ENCODE assay signal across 17 mouse cellular contexts in genomic region chr2:22627147-22627666, GRCm38 (mm10). TPM values are rescaled to one million over a fixed set of nuclear protein-coding genes. Genes with fewer than 3 reads are reported as not detected.
DNase-seq lines count a peak whose midpoint lies in the region; ATAC-seq and TF ChIP-seq lines count a peak whose summit lies in the region.
"Had no signal": no experiment of that assay in that cellular context is flagged by ENCODE, and none has a peak within 500 bp of the region (broad histone marks: within the 10 kb centered on the region; RNA-seq: fewer than 3 reads in every experiment).

No protein-coding gene starts in this region.

- no peaks in the 10 kb centered on the region for H3K36me3 ChIP-seq in forebrain, embryonic 15.5 days
- H3K36me3 ChIP-seq in midbrain, embryonic 11.5 days (ENCODE audit: control insufficient read depth, insufficient read depth, low read length): no peaks in the 10 kb centered on the region
- H3K36me3 ChIP-seq in neural tube, embryonic 15.5 days: no peaks in the 10 kb centered on the region
- H3K36me3 ChIP-seq: heart, embryonic 10.5 days; limb, embryonic 12.5 days had no signal

- no peaks in the 10 kb centered on the region for H3K9me3 ChIP-seq in forebrain, embryonic 15.5 days
- H3K9me3 ChIP-seq in midbrain, embryonic 11.5 days (ENCODE audit: control insufficient read depth, low read length): no peaks in the 10 kb centered on the region
- H3K9me3 ChIP-seq in neural tube, embryonic 15.5 days (replicated peaks): no peaks in the 10 kb centered on the region
- H3K9me3 ChIP-seq: heart, embryonic 10.5 days; limb, embryonic 12.5 days had no signal

- peaks cover 32% of the 10 kb centered on the region for H3K27me3 ChIP-seq in forebrain, embryonic 15.5 days
- H3K27me3 ChIP-seq in midbrain, embryonic 11.5 days (ENCODE audit: control insufficient read depth, insufficient read depth, low read length): peaks cover 55% of the 10 kb centered on the region
- peaks cover 32% of the 10 kb centered on the region for H3K27me3 ChIP-seq in neural tube, embryonic 15.5 days (replicated peaks)

- H3K27ac ChIP-seq in cortical plate, adult 2 months (ENCODE audit: insufficient read depth, low read length): no peak overlapping the region
- peak overlapping the region; percentile 98 for H3K27ac ChIP-seq in forebrain, embryonic 15.5 days (replicated peaks)
- H3K27ac ChIP-seq in midbrain, embryonic 11.5 days (ENCODE audit: low read depth, low read length): peak overlapping the region; percentile 30; the same call in 1 of the 2 replicates
- H3K27ac ChIP-seq in neural tube, embryonic 15.5 days (replicated peaks): peak overlapping the region; percentile 66
- H3K27ac ChIP-seq: heart, embryonic 10.5 days; limb, embryonic 12.5 days had no signal

- no peak for DNase-seq in midbrain, embryonic 11.5 days (ENCODE audit: low spot score, missing footprints)
- DNase-seq in layer of hippocampus, postnatal 36 days: no peak
- no peak for DNase-seq in kidney, postnatal 25 days
- no peak for DNase-seq in liver
- DNase-seq: cerebellum, adult 8-10 months; gastrocnemius, postnatal 10 days; heart, postnatal 4 days; kidney, adult 2 months; kidney, postnatal 4 days; liver, postnatal 0 days had no signal

- H3K4me3 ChIP-seq in cortical plate, adult 2 months (ENCODE audit: insufficient read depth, low read length): peak overlapping the region; percentile 16; the same call in 1 of the 2 replicates
- H3K4me3 ChIP-seq in forebrain, embryonic 15.5 days: peak overlapping the region; percentile 56
- no peak overlapping the region for H3K4me3 ChIP-seq in midbrain, embryonic 11.5 days (ENCODE audit: low read depth, low read length)
- H3K4me3 ChIP-seq in neural tube, embryonic 15.5 days (replicated peaks): peak overlapping the region; percentile 7
- H3K4me3 ChIP-seq: heart, embryonic 10.5 days; limb, embryonic 12.5 days had no signal

- H3K4me2 ChIP-seq in forebrain, embryonic 15.5 days (replicated peaks): peak overlapping the region; percentile 82
- H3K4me2 ChIP-seq in midbrain, embryonic 11.5 days: peak overlapping the region; percentile 6
- peak overlapping the region; percentile 79 for H3K4me2 ChIP-seq in neural tube, embryonic 15.5 days
- H3K4me2 ChIP-seq: limb, embryonic 12.5 days had no signal

- H3K9ac ChIP-seq in forebrain, embryonic 15.5 days (replicated peaks): peak overlapping the region; percentile 70
- H3K9ac ChIP-seq in midbrain, embryonic 11.5 days (ENCODE audit: low read length): no peak overlapping the region
- no peak overlapping the region for H3K9ac ChIP-seq in neural tube, embryonic 15.5 days (replicated peaks)
- H3K9ac ChIP-seq: limb, embryonic 12.5 days; liver, postnatal 0 days had no signal

- ATAC-seq in forebrain, embryonic 15.5 days (replicated peaks): peak; percentile 30
- ATAC-seq in midbrain, embryonic 11.5 days (ENCODE audit: low FRiP score): no peak
- no peak for ATAC-seq in neural tube, embryonic 15.5 days (ENCODE audit: low FRiP score)
- ATAC-seq: CD4-positive, CD25-positive, alpha-beta regulatory T cell, adult 4 months; liver, postnatal 0 days had no signal

- WGBS in forebrain, embryonic 15.5 days: 26% methylated on average over 3 of the region's 3 CpGs
- WGBS in midbrain, embryonic 11.5 days: 28% methylated on average over 3 of the region's 3 CpGs
- 23% methylated on average over 3 of the region's 3 CpGs for WGBS in neural tube, embryonic 15.5 days

- TF ChIP-seq POLR2A in cortical plate, adult 2 months (IDR thresholded peaks at IDR 0.05; ENCODE audit: extremely low read depth, insufficient read depth, low read length): no peak

- no peaks in the 10 kb centered on the region for H3K4me1 ChIP-seq in cortical plate, adult 2 months (ENCODE audit: control insufficient read depth, insufficient read depth, low read length)
- peaks cover 27% of the 10 kb centered on the region for H3K4me1 ChIP-seq in forebrain, embryonic 15.5 days
- peaks cover 12% of the 10 kb centered on the region for H3K4me1 ChIP-seq in midbrain, embryonic 11.5 days (ENCODE audit: control insufficient read depth, insufficient read depth, low read length)
- H3K4me1 ChIP-seq in neural tube, embryonic 15.5 days: peaks cover 17% of the 10 kb centered on the region

- TF ChIP-seq CTCF in cortical plate, adult 2 months (IDR thresholded peaks at IDR 0.05; ENCODE audit: extremely low read depth, insufficient read depth, low read length): no peak

RNA-seq across cellular contexts. Expression of gene Gad2, which starts 5.2 kb away (rescaled TPM):
- polyA plus RNA-seq in cortical plate, adult 2 months (2012; rRNA removed): 33.4 and 37.9 TPM in 2 replicates
- polyA plus RNA-seq in forebrain, embryonic 15.5 days (2015; fragmentation: Nextera tagmentation; extraction: Ambion mirVana): 70.0 and 78.2 TPM in 2 replicates
- 15.1 and 24.0 TPM in 2 replicates for polyA plus RNA-seq in midbrain, embryonic 11.5 days (2014; fragmentation: Nextera tagmentation; extraction: Ambion mirVana)
- polyA plus RNA-seq in neural tube, embryonic 15.5 days (2015; fragmentation: Nextera tagmentation; extraction: Ambion mirVana): 28.2 and 35.7 TPM in 2 replicates
- 10 to 100 TPM; 88.4 to 92.7 TPM for total RNA-seq in layer of hippocampus, postnatal 36 days (2021)
- total RNA-seq: heart, postnatal 4 days had no signal
- polyA plus RNA-seq: CD4-positive, CD25-positive, alpha-beta regulatory T cell, adult 4 months; kidney, adult 2 months; liver, postnatal 0 days; urinary bladder, adult 2 months had no signal

Comparison
In these comparisons a context has a peak if more than half of its experiments do, and no peak if none do; other contexts are left out.
1. H3K4me2 ChIP-seq: peak in every context shown above with its lines; median percentile 82 in forebrain, embryonic 15.5 days; 79 in neural tube, embryonic 15.5 days; 6 in midbrain, embryonic 11.5 days.